Mouse (Mus musculus) brown adipose tissue, adult 24 weeks (tissue): ENCODE results near the gene Sash1. TPM values are rescaled to one million over a fixed set of nuclear protein-coding genes. Genes with fewer than 3 reads are reported as not detected.

Experiments
- H3K27ac ChIP-seq: fragments of 200-500 bp; replicated peaks from 2 replicates; pipeline ENCODE4 v1.5.1; 2012; ENCODE audit warnings: low read depth, mild to moderate bottlenecking, low read length
- H3K4me1 ChIP-seq: fragments of 200-500 bp; 2 replicates; pipeline ENCODE4 v1.6.1; 2012; ENCODE audit warnings: low read length, mixed read lengths; ENCODE audit not compliant: control insufficient read depth, insufficient read depth, insufficient read length
- H3K4me3 ChIP-seq: fragments of 200-500 bp; 2 replicates; pipeline ENCODE4 v1.5.1; 2012; ENCODE audit warnings: low read depth, mild to moderate bottlenecking, low read length, moderate library complexity; ENCODE audit not compliant: insufficient read depth
- polyA plus RNA-seq: library from polyadenylated mRNA; stranded (reverse); fragments of >200 nt; gene quantifications from 2 replicates; pipeline ENCODE4 v1.2.4, GENCODE M21; 2012; ENCODE audit not compliant: missing spikeins, insufficient read depth, insufficient read length

Sash1 gene
- polyA plus RNA-seq, 1 experiment, result 18.2 TPM

DNA sequence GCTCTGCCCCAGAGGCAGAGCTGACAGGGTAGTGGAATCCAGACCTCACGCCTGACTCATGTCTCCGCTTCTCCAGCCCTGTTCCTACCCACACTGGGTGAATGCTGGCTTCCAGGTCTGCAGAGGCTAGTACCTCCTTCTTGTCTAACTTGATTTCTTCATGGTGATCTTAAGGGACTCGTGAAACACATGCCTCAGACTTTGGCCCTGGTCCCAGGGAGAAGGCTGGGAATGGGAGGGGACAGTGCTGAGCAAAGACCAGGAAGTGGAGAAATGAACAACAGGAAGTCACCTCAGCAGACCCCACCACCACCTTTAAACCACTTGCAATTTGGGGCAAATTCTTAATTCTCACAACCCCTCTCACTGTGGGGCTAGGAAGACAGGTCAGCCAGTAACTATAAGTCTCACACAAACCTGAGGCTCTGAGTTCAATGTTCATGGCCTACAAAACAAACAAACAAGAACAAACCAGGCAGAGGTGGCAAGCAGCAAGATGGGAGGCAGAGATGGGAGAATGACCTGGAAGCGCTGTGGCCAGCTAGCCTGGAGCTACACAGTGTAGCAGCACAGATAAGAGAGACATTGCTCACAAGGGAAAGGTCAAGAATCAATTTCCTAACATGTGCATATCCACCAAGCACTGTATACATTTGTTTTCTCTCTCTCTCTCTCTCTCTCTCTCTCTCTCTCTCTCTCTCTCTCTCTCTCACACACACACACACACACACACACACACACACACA is 113.2 kb downstream of the Sash1 start:
- H3K27ac ChIP-seq, result peak overlapping the region; percentile 95
- H3K4me3 ChIP-seq, result no peak overlapping the region
- peaks cover 25% of the 10 kb centered on the region for H3K4me1 ChIP-seq

DNA sequence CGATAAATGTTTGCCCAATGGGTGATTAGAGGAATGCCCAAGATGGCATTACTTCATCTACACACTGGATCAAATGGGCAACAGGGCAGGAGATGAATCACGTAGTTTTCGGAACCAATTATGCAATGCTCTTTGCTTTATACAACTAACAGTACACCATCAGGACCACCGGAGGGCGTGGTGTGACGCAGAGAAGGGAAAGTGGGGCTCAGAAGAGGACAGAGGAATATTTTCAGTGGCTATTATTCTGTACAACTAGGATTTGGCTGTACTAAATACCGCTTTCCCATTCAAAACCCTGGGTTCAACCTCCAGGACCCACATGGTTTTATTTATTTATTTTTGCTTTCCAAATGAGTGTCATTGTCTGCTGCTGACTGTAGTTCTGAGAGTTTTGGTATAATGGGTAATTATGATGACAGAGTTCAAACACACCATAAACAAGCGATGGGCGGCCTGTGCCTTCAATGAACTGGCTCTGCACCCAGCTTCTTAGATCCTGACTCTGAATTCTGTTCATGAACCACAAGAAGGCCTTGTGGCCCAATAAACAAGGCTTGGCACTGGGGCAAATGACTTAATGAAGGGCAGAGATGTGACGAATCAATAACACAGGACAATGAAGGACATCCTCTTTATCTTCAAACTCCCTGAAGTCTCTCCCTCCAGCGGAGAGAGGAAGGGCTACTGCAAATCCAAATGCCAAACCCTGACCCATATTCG is 114.8 kb downstream of the Sash1 start:
- Histone ChIP-seq H3K4me1 (peaks cover 23% of the 10 kb centered on the region), H3K4me3 (no peak overlapping the region), H3K27ac (peak overlapping the region; percentile 67)

DNA sequence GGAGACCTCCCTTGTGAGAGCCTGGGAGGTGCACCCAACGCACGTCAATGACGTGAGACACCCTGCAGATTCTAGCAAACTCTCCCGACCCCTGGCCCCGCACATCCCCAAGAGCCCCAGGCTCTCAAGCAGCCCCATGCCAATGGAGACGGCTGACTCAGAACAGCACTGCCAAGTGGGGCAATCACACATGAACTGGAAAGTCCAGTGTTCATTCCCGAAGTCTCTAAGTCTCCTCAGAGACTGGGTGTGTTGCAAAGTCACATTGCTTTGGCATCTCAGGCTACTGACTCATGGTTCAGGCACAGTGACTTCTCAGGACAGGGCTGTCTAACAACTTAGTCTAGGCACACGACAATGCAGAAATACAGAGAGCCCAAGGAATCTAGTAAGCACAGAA is 117.2 kb downstream of the Sash1 start:
- no peak overlapping the region for H3K4me3 ChIP-seq
- peaks cover 21% of the 10 kb centered on the region for H3K4me1 ChIP-seq
- H3K27ac ChIP-seq, result peak overlapping the region; percentile 93

DNA sequence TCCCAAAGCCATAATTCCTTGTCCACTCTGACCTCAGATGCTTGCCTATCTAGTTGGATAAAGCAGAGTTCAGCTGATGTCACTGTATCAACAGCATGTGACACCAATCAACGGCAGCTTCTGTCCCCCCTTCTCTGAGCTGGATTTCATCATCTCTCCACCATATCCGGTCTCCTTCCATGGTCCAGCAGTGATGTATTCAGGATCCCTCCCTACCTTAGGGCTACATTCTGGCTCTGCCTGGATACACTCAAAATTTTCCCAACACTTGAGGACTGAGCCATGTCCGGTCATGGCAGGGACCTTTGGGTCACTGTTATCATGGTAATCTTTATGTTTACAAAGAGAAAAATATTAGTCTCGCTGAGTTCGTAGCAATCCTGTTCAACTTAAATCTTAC is 118.5 kb downstream of the Sash1 start:
- peaks cover 17% of the 10 kb centered on the region for H3K4me1 ChIP-seq
- peak overlapping the region; percentile 87 for H3K27ac ChIP-seq

DNA sequence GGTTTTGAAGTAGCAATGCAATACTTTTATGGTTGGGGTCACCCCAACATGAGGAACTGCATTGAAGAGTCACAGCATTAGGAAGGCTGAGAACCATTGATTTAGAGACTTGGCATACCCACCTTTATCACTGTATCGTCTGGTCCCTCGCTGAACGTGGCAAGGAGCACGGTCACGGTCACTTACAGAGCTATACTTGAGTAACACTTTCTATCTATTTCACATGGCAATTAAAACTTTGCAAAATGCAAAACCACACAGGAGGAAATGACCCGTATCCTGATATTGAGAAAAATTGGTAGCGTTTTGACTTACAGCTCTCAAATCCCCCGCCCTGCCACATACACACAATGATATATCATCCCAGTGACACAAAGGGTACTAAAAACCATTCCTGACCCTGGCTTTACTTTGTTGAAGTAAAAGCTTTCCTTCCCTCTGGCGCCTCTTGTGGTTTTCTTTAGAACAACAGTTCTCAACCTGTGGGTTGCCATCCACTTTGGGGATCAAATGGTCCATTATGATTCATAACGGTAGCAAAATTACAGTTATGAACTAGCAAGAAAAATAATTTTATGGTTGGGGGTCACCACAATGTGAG is 119.8 kb downstream of the Sash1 start:
- Histone ChIP-seq H3K4me3 (no peak overlapping the region), H3K27ac (no peak overlapping the region), H3K4me1 (peaks cover 7% of the 10 kb centered on the region; the same call in 1 of the 2 replicates)

More for the DNA sequence above, 118.5 kb downstream of the Sash1 start:
- H3K4me3 ChIP-seq, result no peak overlapping the region

DNA sequence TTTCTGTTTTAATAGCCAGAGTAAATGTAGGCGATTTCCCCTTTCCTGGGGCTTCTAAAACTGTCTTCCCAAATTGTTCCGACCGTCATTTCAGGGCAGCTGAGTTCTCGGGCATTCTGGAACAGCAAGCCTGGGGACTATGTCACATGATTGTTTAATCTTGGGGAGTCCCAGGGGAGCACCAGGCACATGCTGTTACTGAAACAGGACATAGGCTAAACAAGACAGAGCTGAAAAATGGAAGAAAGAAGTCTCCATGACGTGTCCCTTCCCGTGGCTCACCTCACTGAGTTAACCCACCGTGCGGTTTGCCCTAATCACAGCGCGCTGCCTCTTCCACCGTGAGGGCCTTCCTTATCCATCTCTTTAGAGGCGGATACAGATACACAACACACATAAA is 123.1 kb downstream of the Sash1 start:
- Histone ChIP-seq H3K4me3 (peak overlapping the region; percentile 1; the same call in 1 of the 2 replicates), H3K4me1 (peaks cover 12% of the 10 kb centered on the region; the same call in 1 of the 2 replicates), H3K27ac (peak overlapping the region; percentile 93)

DNA sequence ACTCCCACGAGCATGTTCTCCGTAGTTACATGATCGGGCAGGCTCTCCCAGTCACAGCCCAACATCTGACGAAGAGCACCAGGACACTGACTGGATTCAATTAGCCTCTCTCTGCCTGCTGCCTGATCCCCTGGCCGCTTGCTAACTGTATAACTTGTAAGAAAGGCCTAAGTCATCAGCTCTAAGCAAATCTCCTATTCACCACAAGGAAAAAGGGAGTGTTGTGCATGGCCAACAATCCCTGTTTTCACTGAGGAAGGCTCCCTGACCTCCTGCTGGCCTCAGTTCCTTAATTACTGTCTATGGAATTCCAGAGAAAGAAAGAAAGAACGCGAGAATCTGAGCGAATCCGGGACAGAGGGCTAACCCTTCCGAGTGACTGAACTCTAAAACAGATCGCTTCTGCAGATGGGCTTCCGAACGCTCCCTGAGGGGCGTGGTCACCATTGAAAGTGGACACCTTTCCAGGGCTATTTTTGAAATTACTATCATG is 123.6 kb downstream of the Sash1 start:
- H3K4me1 ChIP-seq, result peaks cover 12% of the 10 kb centered on the region; the same call in 1 of the 2 replicates
- H3K4me3 ChIP-seq, result peak overlapping the region; percentile 60
- peak overlapping the region; percentile 93 for H3K27ac ChIP-seq

DNA sequence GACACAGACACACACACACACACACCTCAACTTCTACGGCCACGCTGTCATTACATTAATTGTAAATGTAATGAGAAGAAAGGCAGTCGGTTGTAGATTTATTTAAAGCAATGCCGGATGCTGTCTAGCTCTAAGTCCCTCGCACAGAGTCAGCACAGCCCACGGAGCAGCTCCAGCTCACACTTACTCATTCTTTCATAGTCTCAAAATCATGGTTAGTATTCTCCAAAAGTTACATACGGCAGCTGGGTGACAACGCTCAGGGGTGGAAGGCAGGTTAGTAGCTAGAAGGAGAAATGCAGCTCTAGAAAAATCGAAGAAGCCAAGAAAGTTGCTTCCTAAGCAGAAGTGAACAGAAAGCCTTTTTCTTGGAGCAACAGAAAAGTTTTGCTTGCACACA is 124.2 kb downstream of the Sash1 start:
- peak overlapping the region; percentile 93 for H3K27ac ChIP-seq
- peaks cover 12% of the 10 kb centered on the region; the same call in 1 of the 2 replicates for H3K4me1 ChIP-seq
- peak overlapping the region; percentile 60 for H3K4me3 ChIP-seq

DNA sequence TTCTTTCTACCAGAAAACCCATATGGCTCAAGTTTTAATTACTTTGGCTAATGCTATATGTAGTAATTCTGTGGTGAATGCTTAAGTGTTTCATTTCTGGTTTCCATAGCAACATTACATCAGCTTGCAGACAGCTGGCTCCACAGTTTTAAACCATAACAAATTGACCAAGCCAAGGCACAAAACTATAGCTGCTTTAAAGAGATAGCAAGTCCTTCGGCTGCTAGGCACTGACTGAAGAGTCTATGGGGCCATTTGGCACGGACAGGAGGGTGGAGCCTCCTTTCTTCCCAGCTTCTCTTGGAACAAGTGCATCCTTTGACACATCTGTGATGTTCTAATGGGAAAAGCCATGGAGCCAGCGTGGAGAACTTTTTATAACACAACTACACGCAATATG is 125.3 kb downstream of the Sash1 start:
- Histone ChIP-seq H3K4me3 (peak overlapping the region; percentile 60), H3K4me1 (peaks cover 12% of the 10 kb centered on the region; the same call in 1 of the 2 replicates), H3K27ac (peak overlapping the region; percentile 93; the same call in 1 of the 2 replicates)

DNA sequence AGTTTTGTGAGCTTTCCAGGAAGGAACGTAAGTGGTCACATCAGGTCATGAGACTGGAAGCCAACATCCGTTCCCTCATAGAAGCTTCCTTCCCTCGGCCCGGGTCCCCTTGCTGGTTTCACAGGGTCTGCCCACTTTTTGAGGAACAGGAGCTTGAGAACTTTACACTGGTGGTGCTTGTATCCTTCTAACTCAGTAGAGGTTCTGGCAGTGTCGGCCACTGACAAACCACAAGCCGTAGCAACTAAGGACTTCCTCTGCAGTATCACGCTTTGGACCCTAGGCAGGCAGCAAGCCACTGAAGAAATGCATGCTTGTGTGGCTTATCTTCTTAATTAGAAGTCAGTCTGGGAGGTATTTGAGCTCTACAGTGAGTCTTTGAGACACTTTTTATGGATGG is 126.6 kb downstream of the Sash1 start:
- Histone ChIP-seq H3K27ac (peak overlapping the region; percentile 23), H3K4me3 (peak overlapping the region; percentile 16)

DNA sequence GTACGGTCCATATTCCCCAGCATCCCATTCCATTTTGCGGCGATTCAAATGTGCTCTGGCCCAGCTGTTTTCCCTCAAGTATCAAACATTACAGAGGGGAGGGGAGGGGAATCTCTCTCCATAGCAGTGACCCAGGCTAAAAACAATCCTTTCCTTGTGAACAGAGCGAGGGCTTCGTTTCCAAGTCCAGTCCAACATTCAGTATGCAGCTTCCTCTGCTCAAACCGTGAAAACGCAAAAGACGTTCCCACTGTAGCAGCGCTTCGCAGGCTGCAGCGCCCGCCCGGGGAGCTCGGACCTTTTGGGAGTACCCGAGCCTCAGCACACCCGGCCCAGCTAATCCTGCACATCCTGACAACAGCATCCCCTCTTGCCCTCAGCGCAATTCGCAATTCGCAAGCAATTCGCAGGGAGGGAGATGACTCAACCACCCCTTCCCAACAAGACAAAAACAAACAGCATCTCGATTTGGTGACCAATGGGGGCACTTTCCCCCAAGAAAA is 128.4 kb downstream of the Sash1 start:
- H3K4me3 ChIP-seq, result peak overlapping the region; percentile 12; the same call in 1 of the 2 replicates

More for the DNA sequence above, 126.6 kb downstream of the Sash1 start:
- peaks cover 12% of the 10 kb centered on the region; the same call in 1 of the 2 replicates for H3K4me1 ChIP-seq

DNA sequence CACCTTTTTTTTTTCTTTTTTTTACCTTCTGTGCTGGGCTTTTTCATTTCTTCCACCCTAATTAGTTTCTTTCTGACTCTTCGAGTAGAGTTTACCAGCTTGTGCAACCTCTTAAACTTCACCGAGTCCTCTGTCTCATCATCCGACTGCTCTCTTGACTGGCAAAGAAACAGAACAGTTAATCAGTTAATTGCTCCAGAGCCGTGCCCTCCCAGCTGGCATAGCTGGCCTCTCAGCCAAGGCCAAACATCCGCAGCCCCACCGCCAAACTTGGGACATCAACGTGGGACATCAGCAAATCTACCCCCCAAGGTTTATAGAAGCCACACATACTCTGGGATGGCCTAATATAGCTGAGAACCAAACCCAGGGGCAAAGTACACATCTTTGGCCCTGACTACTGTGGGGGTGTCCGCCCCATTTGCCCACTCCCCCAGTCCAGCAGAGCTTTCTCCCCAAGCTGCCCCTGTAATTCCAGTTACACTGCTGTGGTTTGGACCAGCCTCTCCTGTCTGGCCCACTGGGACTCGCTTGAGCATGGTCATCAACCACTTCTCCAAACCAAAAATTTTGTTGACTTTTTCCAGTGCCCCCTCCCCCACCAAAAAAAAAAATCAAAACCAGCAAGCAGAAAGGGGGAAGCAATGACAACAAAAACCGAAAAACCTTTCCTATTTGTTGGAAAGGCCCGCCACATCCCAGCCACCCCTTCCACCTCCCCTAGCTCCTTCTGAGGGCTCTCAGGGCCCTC is 129.1 kb downstream of the Sash1 start:
- H3K4me3 ChIP-seq, result peak overlapping the region; percentile 12; the same call in 1 of the 2 replicates
- peaks cover 12% of the 10 kb centered on the region; the same call in 1 of the 2 replicates for H3K4me1 ChIP-seq
- H3K27ac ChIP-seq, result peak overlapping the region; percentile 59; the same call in 1 of the 2 replicates

More for the DNA sequence above, 128.4 kb downstream of the Sash1 start:
- peaks cover 12% of the 10 kb centered on the region; the same call in 1 of the 2 replicates for H3K4me1 ChIP-seq
- H3K27ac ChIP-seq, result peak overlapping the region; percentile 59

DNA sequence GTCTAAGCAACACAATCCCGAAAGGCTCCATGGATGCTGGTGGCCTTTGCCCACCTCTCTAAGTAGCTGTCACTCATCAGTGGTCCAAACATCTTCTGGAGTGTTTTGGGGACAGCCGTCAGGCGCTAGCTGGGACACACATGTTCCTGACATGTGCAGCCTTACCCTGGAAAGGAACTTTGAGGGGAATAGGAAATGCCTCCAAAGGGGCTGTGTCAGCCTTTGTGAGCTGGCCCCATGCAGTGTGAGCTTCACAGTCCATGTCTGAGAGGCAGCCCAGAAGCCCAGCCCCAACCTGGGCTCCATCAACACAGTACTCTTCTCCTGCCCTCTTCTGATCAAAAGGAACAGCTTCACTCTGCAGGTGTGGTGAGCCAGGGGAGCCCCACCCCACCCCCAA is 132.5 kb downstream of the Sash1 start:
- Histone ChIP-seq H3K27ac (0 out of 2 replicates have a peak overlapping the region, but pooled peaks have one; percentile 26), H3K4me1 (no peaks in the 10 kb centered on the region)

DNA sequence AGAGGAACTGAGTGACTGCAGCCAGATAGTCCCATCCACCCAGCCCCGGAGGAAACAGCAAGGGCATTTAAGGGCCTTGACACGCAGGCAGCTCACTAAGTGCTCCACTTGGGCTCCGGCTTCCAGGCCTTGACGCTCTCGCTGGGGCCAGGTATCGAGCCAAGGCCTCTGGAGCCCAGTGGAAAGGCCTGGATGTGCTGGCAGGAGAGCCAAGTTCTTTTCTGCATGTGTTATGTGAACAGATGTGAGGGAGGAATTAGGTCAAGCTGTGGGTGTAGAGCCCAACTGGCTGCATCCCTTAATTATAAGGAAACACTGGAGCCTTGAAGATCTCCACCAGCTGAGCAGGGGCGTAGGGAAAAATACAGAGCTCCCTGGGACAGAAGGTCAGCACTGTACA is 133.4 kb downstream of the Sash1 start:
- Histone ChIP-seq H3K4me1 (no peaks in the 10 kb centered on the region), H3K27ac (no peak overlapping the region), H3K4me3 (no peak overlapping the region)

More for the DNA sequence above, 132.5 kb downstream of the Sash1 start:
- H3K4me3 ChIP-seq, result no peak overlapping the region
